Mouse (Mus musculus) thymus, postnatal 4 days (tissue): ENCODE data around the gene Lars2.

Experiments
- DNase-seq: peaks from one replicate; pipeline ENCODE4 v3.0.0; 2021

Lars2 gene

DNA sequence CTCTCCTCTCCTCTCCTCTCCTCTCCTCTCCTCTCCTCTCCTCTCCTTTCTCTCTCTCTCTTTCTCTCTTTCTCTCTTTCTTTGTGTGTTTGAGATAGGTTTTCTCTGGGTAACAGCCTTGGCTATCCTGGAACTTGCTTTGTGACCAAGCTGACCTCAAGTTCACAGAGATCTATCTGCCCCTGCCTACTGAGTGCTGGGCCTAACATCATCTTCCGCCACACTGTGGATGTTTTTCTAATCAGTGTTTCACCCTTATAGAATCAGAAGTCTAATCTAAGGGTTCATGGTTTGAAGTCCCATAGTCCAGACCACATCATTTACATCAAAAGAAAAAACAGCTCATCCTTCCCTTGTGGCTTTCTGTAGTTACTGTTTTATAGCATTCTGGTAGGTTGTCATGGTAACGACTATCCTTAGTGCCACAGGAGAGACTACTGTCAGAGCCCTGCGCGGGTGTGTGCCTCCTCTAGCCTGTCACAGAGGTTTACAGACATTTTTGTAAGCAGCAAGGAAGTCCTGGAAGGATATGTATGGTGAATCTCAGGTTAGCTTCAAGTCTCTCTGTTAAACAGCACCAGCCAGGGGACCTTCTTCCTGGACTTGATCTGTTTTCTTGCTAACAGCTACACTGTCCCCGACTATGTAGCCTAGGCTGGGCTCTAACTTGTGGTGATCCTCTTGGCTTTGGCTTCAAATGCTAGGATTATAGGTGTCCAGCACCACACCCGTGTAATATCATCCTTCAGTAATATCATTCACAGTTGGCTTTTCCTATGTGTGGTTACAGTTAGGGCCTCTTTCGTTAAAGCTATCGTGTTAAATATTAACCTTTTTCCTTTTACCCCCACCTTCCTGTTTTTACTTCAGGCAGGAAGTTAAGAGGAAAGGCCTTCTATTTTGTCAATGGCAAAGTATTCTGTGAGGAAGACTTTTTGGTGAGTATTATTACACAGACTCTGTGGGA lies 143.2 kb downstream of the Lars2 start:
- DNase-seq: peak; percentile 43

DNA sequence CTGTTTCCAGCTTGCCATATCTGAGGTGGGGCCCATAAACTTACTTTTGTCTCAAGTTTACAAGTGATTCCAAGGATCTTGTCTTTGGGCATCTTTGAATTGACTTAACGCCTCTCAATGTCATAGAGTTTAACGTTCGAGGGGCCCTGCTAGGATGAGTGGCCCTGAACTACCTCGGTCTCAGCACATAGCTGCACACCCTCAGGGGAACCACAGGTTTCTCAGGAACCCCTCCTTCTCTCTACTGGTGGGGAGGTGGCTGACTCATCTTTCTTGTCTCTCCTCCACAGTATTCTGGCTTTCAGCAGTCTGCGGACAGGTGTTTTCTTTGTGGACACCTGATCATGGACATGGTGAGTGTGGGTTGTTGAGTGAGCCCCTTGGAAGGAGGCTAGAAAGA lies 144.2 kb downstream of the Lars2 start:
- DNase-seq: no peak
